Mouse (Mus musculus): Measurements from ENCODE around the gene Tmem179. TPM values are rescaled to one million over a fixed set of nuclear protein-coding genes. Genes with fewer than 3 reads are reported as not detected.

The Tmem179 gene
- polyA plus RNA-seq, 1 experiment from 2014 or later: not detected

- H3K9ac ChIP-seq (replicated peaks; ENCODE audit: low read depth): no peak overlapping the region
- DNase-seq (ENCODE audit: low spot score) (no peak), ATAC-seq (peak; percentile 30; the same call in 1 of the 2 replicates)
- TF ChIP-seq CTCF (IDR thresholded peaks at IDR 0.05): no peak
- no peak for TF ChIP-seq EP300 (IDR thresholded peaks at IDR 0.05)
- WGBS: 39% methylated on average over 3 of the region's 3 CpGs
- H3K9me3 ChIP-seq (ENCODE audit: low read length): no peaks in the 10 kb centered on the region
- no peak overlapping the region for H3K27ac ChIP-seq (ENCODE audit: low read length)
- H3K4me1 ChIP-seq (ENCODE audit: insufficient read depth, low read depth, low read length): no peaks in the 10 kb centered on the region
- no peaks in the 10 kb centered on the region for H3K36me3 ChIP-seq (ENCODE audit: insufficient read depth, low read length)
- no peak overlapping the region for H3K4me2 ChIP-seq (replicated peaks; ENCODE audit: low read depth, low read length)
- H3K27me3 ChIP-seq (replicated peaks; ENCODE audit: insufficient read depth, low read length): no peaks in the 10 kb centered on the region
- H3K4me3 ChIP-seq (ENCODE audit: low read depth, low read length): no peak overlapping the region
Measured at GRCm38 (mm10) chr12:112559231-112559630, 42.7 kb upstream of the Tmem179 start.

GRCm38 (mm10) chr12:112557219-112557618 is 40.7 kb upstream of the Tmem179 start:
- TF ChIP-seq CTCF (IDR thresholded peaks at IDR 0.05) (no peak), EP300 (IDR thresholded peaks at IDR 0.05) (no peak)
- Histone ChIP-seq H3K9me3 (ENCODE audit: low read length) (no peaks in the 10 kb centered on the region), H3K4me3 (ENCODE audit: low read depth, low read length) (no peak overlapping the region), H3K9ac (replicated peaks; ENCODE audit: low read depth) (no peak overlapping the region), H3K36me3 (ENCODE audit: insufficient read depth, low read length) (no peaks in the 10 kb centered on the region), H3K27ac (ENCODE audit: low read length) (no peak overlapping the region), H3K4me2 (replicated peaks; ENCODE audit: low read depth, low read length) (no peak overlapping the region), H3K4me1 (ENCODE audit: insufficient read depth, low read depth, low read length) (no peaks in the 10 kb centered on the region), H3K27me3 (replicated peaks; ENCODE audit: insufficient read depth, low read length) (no peaks in the 10 kb centered on the region)
- ATAC-seq (no peak), DNase-seq (ENCODE audit: low spot score) (no peak)
- WGBS: 85% methylated on average over 5 of the region's 5 CpGs

GRCm38 (mm10) chr12:112556531-112557060 is 40.0 kb upstream of the Tmem179 start:
- no peaks in the 10 kb centered on the region for H3K27me3 ChIP-seq (replicated peaks; ENCODE audit: insufficient read depth, low read length)
- no peak overlapping the region for H3K9ac ChIP-seq (replicated peaks; ENCODE audit: low read depth)
- H3K36me3 ChIP-seq (ENCODE audit: insufficient read depth, low read length): no peaks in the 10 kb centered on the region
- DNase-seq (ENCODE audit: low spot score): no peak
- ATAC-seq: no peak
- H3K27ac ChIP-seq (ENCODE audit: low read length): no peak overlapping the region
- TF ChIP-seq EP300 (IDR thresholded peaks at IDR 0.05): no peak
- TF ChIP-seq CTCF (IDR thresholded peaks at IDR 0.05): no peak
- H3K4me1 ChIP-seq (ENCODE audit: insufficient read depth, low read depth, low read length): no peaks in the 10 kb centered on the region
- WGBS: 64% methylated on average over 9 of the region's 9 CpGs
- H3K4me3 ChIP-seq (ENCODE audit: low read depth, low read length): no peak overlapping the region
- no peaks in the 10 kb centered on the region for H3K9me3 ChIP-seq (ENCODE audit: low read length)
- H3K4me2 ChIP-seq (replicated peaks; ENCODE audit: low read depth, low read length): no peak overlapping the region

- no peak overlapping the region for H3K27ac ChIP-seq (ENCODE audit: low read length)
- H3K36me3 ChIP-seq (ENCODE audit: insufficient read depth, low read length): no peaks in the 10 kb centered on the region
- 0 out of 2 replicates have a peak, but pooled peaks have one; percentile 64 for ATAC-seq
- no peak overlapping the region for H3K4me3 ChIP-seq (ENCODE audit: low read depth, low read length)
- no peaks in the 10 kb centered on the region for H3K9me3 ChIP-seq (ENCODE audit: low read length)
- H3K4me1 ChIP-seq (ENCODE audit: insufficient read depth, low read depth, low read length): no peaks in the 10 kb centered on the region
- DNase-seq (ENCODE audit: low spot score): peak; percentile 29
- TF ChIP-seq CTCF (IDR thresholded peaks at IDR 0.05) (no peak), EP300 (IDR thresholded peaks at IDR 0.05) (no peak)
- H3K9ac ChIP-seq (replicated peaks; ENCODE audit: low read depth): no peak overlapping the region
- no peaks in the 10 kb centered on the region for H3K27me3 ChIP-seq (replicated peaks; ENCODE audit: insufficient read depth, low read length)
- no peak overlapping the region for H3K4me2 ChIP-seq (replicated peaks; ENCODE audit: low read depth, low read length)
- WGBS: 36% methylated on average over 12 of the region's 12 CpGs
Measured at GRCm38 (mm10) chr12:112554900-112555299, 38.4 kb upstream of the Tmem179 start.

GRCm38 (mm10) chr12:112552520-112552919 is 36.0 kb upstream of the Tmem179 start:
- WGBS: 58% methylated on average over 5 of the region's 5 CpGs
- H3K4me2 ChIP-seq (replicated peaks; ENCODE audit: low read depth, low read length): no peak overlapping the region
- no peak overlapping the region for H3K27ac ChIP-seq (ENCODE audit: low read length)
- H3K4me3 ChIP-seq (ENCODE audit: low read depth, low read length): no peak overlapping the region
- H3K36me3 ChIP-seq (ENCODE audit: insufficient read depth, low read length): no peaks in the 10 kb centered on the region
- H3K9me3 ChIP-seq (ENCODE audit: low read length): no peaks in the 10 kb centered on the region
- no peaks in the 10 kb centered on the region for H3K4me1 ChIP-seq (ENCODE audit: insufficient read depth, low read depth, low read length)
- no peak for DNase-seq (ENCODE audit: low spot score)
- no peaks in the 10 kb centered on the region for H3K27me3 ChIP-seq (replicated peaks; ENCODE audit: insufficient read depth, low read length)
- H3K9ac ChIP-seq (replicated peaks; ENCODE audit: low read depth): no peak overlapping the region
- no peak for TF ChIP-seq CTCF (IDR thresholded peaks at IDR 0.05)
- TF ChIP-seq EP300 (IDR thresholded peaks at IDR 0.05): no peak
- ATAC-seq: no peak

GRCm38 (mm10) chr12:112551861-112552375 is 35.4 kb upstream of the Tmem179 start:
- H3K9me3 ChIP-seq (ENCODE audit: low read length): no peaks in the 10 kb centered on the region
- H3K27ac ChIP-seq (ENCODE audit: low read length): no peak overlapping the region
- TF ChIP-seq EP300 (IDR thresholded peaks at IDR 0.05): no peak
- peak; percentile 100 for TF ChIP-seq CTCF (IDR thresholded peaks at IDR 0.05)
- DNase-seq (ENCODE audit: low spot score): peak; percentile 81
- H3K4me2 ChIP-seq (replicated peaks; ENCODE audit: low read depth, low read length): no peak overlapping the region
- H3K9ac ChIP-seq (replicated peaks; ENCODE audit: low read depth): no peak overlapping the region
- no peaks in the 10 kb centered on the region for H3K27me3 ChIP-seq (replicated peaks; ENCODE audit: insufficient read depth, low read length)
- H3K4me3 ChIP-seq (ENCODE audit: low read depth, low read length): no peak overlapping the region
- WGBS: 11% methylated on average over 13 of the region's 13 CpGs
- no peaks in the 10 kb centered on the region for H3K36me3 ChIP-seq (ENCODE audit: insufficient read depth, low read length)
- no peaks in the 10 kb centered on the region for H3K4me1 ChIP-seq (ENCODE audit: insufficient read depth, low read depth, low read length)
- ATAC-seq: peak; percentile 37

Data from lung, postnatal 0 days (tissue).